Mouse (Mus musculus): ENCODE measurements around the gene Marc1.

- no peak for TF ChIP-seq CTCF (IDR thresholded peaks at IDR 0.05; ENCODE audit: low read depth)
- no peak for TF ChIP-seq EP300 (IDR thresholded peaks at IDR 0.05; ENCODE audit: low read depth)
These were observed 48.2 kb downstream of the Marc1 start for GRCm38 (mm10) chr1:184762941-184763340.
